In genomic region chr17:34316697-34317096, GRCm38 (mm10) we compare ENCODE assay signal across 43 mouse cellular contexts. TPM values are rescaled to one million over a fixed set of nuclear protein-coding genes. Genes with fewer than 3 reads are reported as not detected.
"Had no signal": no experiment of that assay in that cellular context is flagged by ENCODE, and none has a peak within 500 bp of the region (broad histone marks: within the 10 kb centered on the region; RNA-seq: fewer than 3 reads in every experiment).

No protein-coding gene starts in this region.

- H3K4me1 ChIP-seq: limb, embryonic 10.5 days; limb, embryonic 12.5 days; limb, embryonic 13.5 days; limb, embryonic 15.5 days; liver, embryonic 12.5 days; liver, embryonic 13.5 days; liver, embryonic 15.5 days; lung, embryonic 15.5 days; midbrain, embryonic 10.5 days; midbrain, embryonic 12.5 days; midbrain, embryonic 13.5 days; midbrain, embryonic 15.5 days had no signal

- H3K4me2 ChIP-seq: limb, embryonic 12.5 days; limb, embryonic 13.5 days; limb, embryonic 15.5 days; liver, embryonic 11.5 days; liver, embryonic 12.5 days; liver, embryonic 13.5 days; liver, embryonic 15.5 days; lung, embryonic 14.5 days; lung, embryonic 15.5 days; midbrain, embryonic 12.5 days; midbrain, embryonic 13.5 days; midbrain, embryonic 15.5 days had no signal

- ATAC-seq: liver, embryonic 12.5 days; liver, postnatal 0 days; lung, postnatal 0 days; midbrain, embryonic 13.5 days; midbrain, embryonic 15.5 days; midbrain, embryonic 16.5 days had no signal

- H3K4me3 ChIP-seq: limb, embryonic 10.5 days; limb, embryonic 12.5 days; limb, embryonic 13.5 days; limb, embryonic 15.5 days; liver, embryonic 12.5 days; liver, embryonic 13.5 days; liver, embryonic 15.5 days; lung, embryonic 15.5 days; megakaryocyte, embryonic 14.5 days; midbrain, embryonic 10.5 days; midbrain, embryonic 12.5 days; midbrain, embryonic 13.5 days; midbrain, embryonic 15.5 days; myocyte had no signal

- H3K27ac ChIP-seq: limb, embryonic 10.5 days; limb, embryonic 12.5 days; limb, embryonic 13.5 days; limb, embryonic 15.5 days; liver, embryonic 12.5 days; liver, embryonic 13.5 days; liver, embryonic 14.5 days; liver, embryonic 15.5 days; lung, embryonic 15.5 days; macrophage; midbrain, embryonic 10.5 days; midbrain, embryonic 12.5 days; midbrain, embryonic 13.5 days; midbrain, embryonic 15.5 days had no signal

- DNase-seq: left cerebral cortex, postnatal 4 days; liver; liver, embryonic 13.5 days; liver, postnatal 0 days; lung, adult 18-20 months; lung, adult 2 months; lung, embryonic 14.5 days; lung, postnatal 10 days; lung, postnatal 14 days; lung, postnatal 36 days; lung, postnatal 4 days; midbrain, embryonic 14.5 days had no signal

- H3K9me3 ChIP-seq: limb, embryonic 10.5 days; limb, embryonic 12.5 days; limb, embryonic 13.5 days; limb, embryonic 15.5 days; liver, embryonic 12.5 days; liver, embryonic 13.5 days; liver, embryonic 15.5 days; lung, embryonic 15.5 days; megakaryocyte, embryonic 14.5 days; midbrain, embryonic 10.5 days; midbrain, embryonic 12.5 days; midbrain, embryonic 13.5 days; midbrain, embryonic 15.5 days had no signal

- H3K9ac ChIP-seq: limb, embryonic 12.5 days; limb, embryonic 13.5 days; limb, embryonic 15.5 days; liver, embryonic 12.5 days; liver, embryonic 13.5 days; liver, embryonic 14.5 days; liver, embryonic 15.5 days; liver, postnatal 0 days; lung, embryonic 14.5 days; lung, embryonic 15.5 days; midbrain, embryonic 12.5 days; midbrain, embryonic 13.5 days; midbrain, embryonic 15.5 days had no signal

- H3K36me3 ChIP-seq: limb, embryonic 10.5 days; limb, embryonic 12.5 days; limb, embryonic 13.5 days; limb, embryonic 15.5 days; liver, embryonic 12.5 days; liver, embryonic 13.5 days; liver, embryonic 15.5 days; lung, embryonic 15.5 days; midbrain, embryonic 10.5 days; midbrain, embryonic 12.5 days; midbrain, embryonic 13.5 days; midbrain, embryonic 15.5 days had no signal

- H3K27me3 ChIP-seq: limb, embryonic 13.5 days; limb, embryonic 15.5 days; liver, embryonic 12.5 days; liver, embryonic 13.5 days; liver, embryonic 15.5 days; lung, embryonic 15.5 days; midbrain, embryonic 13.5 days; midbrain, embryonic 15.5 days had no signal

RNA-seq across cellular contexts. Expression of gene H2-Eb2, which starts 8.8 kb away (rescaled TPM):
- total RNA-seq: left cerebral cortex, adult 8-10 months; left cerebral cortex, postnatal 10 days; left cerebral cortex, postnatal 14 days; left cerebral cortex, postnatal 25 days; left cerebral cortex, postnatal 36 days; left cerebral cortex, postnatal 4 days had no signal
- polyA plus RNA-seq: limb, embryonic 10.5 days; limb, embryonic 13.5 days; limb, embryonic 14.5 days; limb, embryonic 15.5 days; liver, embryonic 11.5 days; liver, embryonic 12.5 days; liver, embryonic 13.5 days; liver, embryonic 14.5 days; liver, embryonic 15.5 days; liver, embryonic 16.5 days; liver, postnatal 0 days; lung, embryonic 14.5 days; lung, postnatal 0 days; midbrain, embryonic 10.5 days; midbrain, embryonic 12.5 days; midbrain, embryonic 13.5 days; midbrain, embryonic 14.5 days; myocyte; neural tube, embryonic 11.5 days had no signal

RNA-seq across cellular contexts. Expression of gene H2-Eb1, which starts 11.0 kb away (rescaled TPM):
- polyA plus RNA-seq: myocyte had no signal

RNA-seq across cellular contexts. Expression of gene H2-Aa, which starts 29.1 kb away (rescaled TPM):
- polyA plus RNA-seq: limb, embryonic 10.5 days; limb, embryonic 11.5 days; limb, embryonic 12.5 days; liver, embryonic 11.5 days; midbrain, embryonic 10.5 days; midbrain, embryonic 16.5 days; myocyte; neural tube, embryonic 11.5 days had no signal

RNA-seq across cellular contexts. Expression of gene Btnl2, which starts 37.9 kb away (rescaled TPM):
- total RNA-seq: megakaryocyte progenitor cell, adult 5-6 weeks; megakaryocyte-erythroid progenitor cell, adult 5-6 weeks; midbrain, postnatal 0 days had no signal
- polyA plus RNA-seq: limb, embryonic 10.5 days; limb, embryonic 11.5 days; limb, embryonic 12.5 days; liver, adult 2 months; liver, embryonic 11.5 days; liver, postnatal 0 days; lung, postnatal 0 days; midbrain, embryonic 13.5 days; midbrain, embryonic 14.5 days; midbrain, embryonic 15.5 days; midbrain, postnatal 0 days; myocyte; neural tube, embryonic 11.5 days had no signal

RNA-seq across cellular contexts. Expression of gene H2-Ab1, which starts 59.2 kb away (rescaled TPM):
- polyA plus RNA-seq: myocyte had no signal
